Mouse (Mus musculus) embryonic fibroblast, embryonic 13.5 days (primary cell): ENCODE data around the gene Hist1h1c.

ENCODE experiments used
- CTCF ChIP-seq: IDR thresholded peaks from 2 replicates; pipeline ENCODE4 v1.5.1; 2011; ENCODE audit warnings: mild to moderate bottlenecking, control low read depth, low read length, moderate library complexity, borderline replicate concordance; ENCODE audit not compliant: insufficient read depth
- POLR2A ChIP-seq: IDR thresholded peaks from 2 replicates; pipeline ENCODE4 v1.6.1; 2011; ENCODE audit warnings: low read depth, mild to moderate bottlenecking, control low read depth, low read length, moderate library complexity

GRCm38 (mm10) chr13:23689459-23689858 is 49.1 kb upstream of the Hist1h1c start:
- TF ChIP-seq CTCF (no peak), POLR2A (no peak)
